Mouse (Mus musculus) erythroid progenitor cell, adult 5-6 weeks (primary cell): Measurements from ENCODE around the gene Rbm33. TPM values are rescaled to one million over a fixed set of nuclear protein-coding genes. Genes with fewer than 3 reads are reported as not detected.

Source experiments
- ATAC-seq: replicated peaks from 2 replicates; pipeline ENCODE4 v1.8.0; 2016; ENCODE audit warnings: moderate number of reproducible peaks, mild to moderate bottlenecking, moderate TSS enrichment, inconsistent platforms; ENCODE audit not compliant: poor library complexity, low FRiP score, severe bottlenecking
- total RNA-seq, 2 experiments: library from RNA; stranded (forward) in 1 of 2; stranded (reverse) in 1 of 2; fragments of 150-400 nt in 1 of 2; fragments of 186-747, 209-891 nt in 1 of 2; gene quantifications; 2 replicates each; pipeline versions ENCODE4 v1.2.3 to v1.2.4; 2015 to 2017; ENCODE audit warnings: low replicate concordance in 2 of 2

Rbm33 gene
- total RNA-seq, 2 experiments from 2014 or later: 91.0 to 126 TPM

DNA sequence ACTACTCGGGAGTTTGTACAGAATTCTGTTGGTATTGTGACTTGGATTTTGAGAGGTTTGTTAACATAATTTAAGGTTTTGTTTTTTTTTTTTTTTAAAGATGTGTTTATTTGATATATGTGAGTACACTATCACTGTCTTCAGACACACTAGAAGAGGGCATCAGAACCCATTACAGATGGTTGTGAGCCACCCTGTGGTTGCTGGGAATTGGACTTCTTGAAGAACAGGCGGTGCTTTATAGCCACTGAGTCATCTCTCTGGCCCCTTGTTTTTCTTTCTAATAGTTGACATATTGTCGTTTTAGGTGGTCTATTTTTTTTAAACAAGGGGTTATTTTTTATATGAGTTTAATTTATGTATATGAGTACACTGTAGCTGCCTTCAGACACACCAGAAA lies 5.3 kb downstream of the Rbm33 start:
- no peak for ATAC-seq

- no peak for ATAC-seq
Measured at GRCm38 (mm10) chr5:28323822-28324221, 6.9 kb downstream of the Rbm33 start.

- ATAC-seq: no peak
Measured at GRCm38 (mm10) chr5:28324457-28324856, 7.5 kb downstream of the Rbm33 start.

DNA sequence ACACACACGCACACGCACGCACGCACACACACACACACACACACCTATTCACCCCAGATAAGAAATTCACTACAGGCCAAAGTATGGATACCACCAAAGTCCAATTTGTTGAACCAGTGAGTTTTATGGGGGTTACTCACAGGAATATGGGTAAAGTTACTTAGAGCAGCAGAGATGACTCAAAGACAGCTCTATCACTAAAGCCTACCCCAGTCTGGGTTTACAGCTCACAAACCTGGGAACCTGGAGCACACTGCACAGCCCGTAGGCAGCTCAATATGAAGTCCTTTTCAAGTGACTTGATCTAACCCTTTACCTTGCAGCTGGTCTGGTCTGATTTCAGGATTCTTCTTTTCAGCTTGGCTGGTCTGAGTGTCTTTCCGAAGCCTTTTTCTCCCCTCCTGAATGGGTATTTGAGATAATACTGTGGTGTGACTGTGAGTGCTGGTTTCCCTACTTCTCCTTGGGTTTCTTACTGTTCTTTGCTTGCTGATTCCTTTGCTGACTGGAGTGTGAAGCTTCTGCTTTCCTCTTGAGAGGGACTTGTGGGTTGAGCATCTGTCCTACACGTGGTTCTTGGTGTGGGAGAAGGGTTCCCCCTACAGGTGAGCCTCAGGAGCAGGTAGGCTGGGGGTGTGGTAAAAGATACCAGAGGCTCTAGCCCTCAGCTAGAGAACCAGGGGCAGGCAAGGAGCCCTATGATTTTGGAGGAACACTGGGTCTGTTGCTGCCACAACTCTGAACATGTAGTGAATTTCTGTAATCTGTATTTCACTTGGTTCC lies 12.3 kb downstream of the Rbm33 start:
- 0 out of 2 replicates have a peak, but pooled peaks have one; percentile 63 for ATAC-seq

GRCm38 (mm10) chr5:28333731-28334130 lies 16.8 kb downstream of the Rbm33 start:
- ATAC-seq: no peak

DNA sequence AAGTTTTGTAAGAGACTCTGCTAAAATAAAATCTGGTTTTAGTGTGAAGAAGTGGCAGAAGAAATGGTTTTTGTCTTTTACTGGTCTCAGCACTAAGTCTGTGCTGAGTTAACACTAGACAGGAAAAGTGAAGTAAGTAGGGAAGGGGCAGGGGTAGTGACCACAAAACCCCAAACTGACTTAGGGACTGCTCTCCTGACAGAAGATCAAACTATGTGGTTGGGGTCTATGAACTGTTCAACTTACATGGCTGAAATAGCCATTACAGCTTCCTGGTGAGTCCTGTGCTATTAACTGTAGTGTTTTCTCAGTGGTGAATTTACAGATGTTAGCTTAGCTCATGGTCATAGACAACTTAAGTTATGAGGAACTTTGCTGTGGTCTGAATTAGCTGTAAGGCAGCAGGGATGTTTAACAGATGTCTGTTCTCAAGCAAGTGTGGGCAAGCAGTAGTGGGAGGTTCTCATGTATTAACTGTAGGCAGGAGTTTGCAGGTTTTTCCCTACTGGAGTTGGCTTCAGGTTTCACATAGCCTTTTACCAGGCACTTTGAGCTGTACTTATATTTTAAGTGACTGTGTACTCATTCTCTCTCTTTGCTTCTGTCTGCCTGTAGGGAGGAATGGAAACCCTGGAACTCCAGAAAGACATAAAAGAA lies 35.1 kb downstream of the Rbm33 start:
- ATAC-seq: no peak

DNA sequence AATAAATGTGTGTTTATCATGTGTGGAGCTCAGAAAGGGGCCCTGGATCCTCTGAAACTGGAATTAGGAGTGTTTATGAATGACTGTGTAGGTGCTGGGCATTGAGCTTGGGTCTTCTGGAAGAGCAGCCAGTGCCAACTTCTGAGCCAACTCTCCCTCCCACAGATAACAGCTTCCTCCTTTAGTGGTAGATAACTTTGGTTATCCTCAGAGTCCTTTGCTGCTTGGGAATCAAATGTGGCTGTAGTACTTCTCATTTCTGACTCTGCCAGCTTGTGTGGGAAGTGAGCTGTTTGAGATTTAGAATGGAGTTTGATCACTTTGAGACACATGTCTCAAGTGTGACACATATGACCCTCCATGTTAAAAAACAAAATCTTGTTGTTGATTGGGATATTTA lies 38.7 kb downstream of the Rbm33 start:
- ATAC-seq: no peak

GRCm38 (mm10) chr5:28360745-28361144 lies 43.8 kb downstream of the Rbm33 start:
- no peak for ATAC-seq

DNA sequence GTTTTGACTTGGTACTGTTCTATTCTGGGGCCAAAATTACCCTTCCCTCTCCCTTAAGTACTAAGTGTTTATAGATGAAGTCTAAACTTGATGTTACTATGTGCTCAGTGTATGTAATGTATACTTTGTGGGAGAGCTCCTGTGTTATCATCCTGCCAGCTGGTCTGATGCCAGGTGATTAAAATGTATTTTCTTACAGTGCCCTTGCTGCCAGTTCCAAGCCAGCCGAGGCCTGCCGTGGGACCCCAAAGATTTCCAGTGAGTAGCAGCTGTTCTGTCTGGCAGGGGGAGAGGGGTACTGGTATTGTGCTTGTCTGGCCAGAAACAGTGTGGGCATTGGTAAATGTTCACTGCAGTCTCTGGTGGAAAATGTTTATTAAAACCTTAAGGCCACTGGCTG lies 51.1 kb downstream of the Rbm33 start:
- no peak for ATAC-seq

GRCm38 (mm10) chr5:28370836-28371235 lies 53.9 kb downstream of the Rbm33 start:
- no peak for ATAC-seq

- peak; percentile 49; the same call in 1 of the 2 replicates for ATAC-seq
Measured at GRCm38 (mm10) chr5:28372172-28372664, 55.3 kb downstream of the Rbm33 start.

- ATAC-seq: no peak
Measured at GRCm38 (mm10) chr5:28373498-28374427, 56.8 kb downstream of the Rbm33 start.

DNA sequence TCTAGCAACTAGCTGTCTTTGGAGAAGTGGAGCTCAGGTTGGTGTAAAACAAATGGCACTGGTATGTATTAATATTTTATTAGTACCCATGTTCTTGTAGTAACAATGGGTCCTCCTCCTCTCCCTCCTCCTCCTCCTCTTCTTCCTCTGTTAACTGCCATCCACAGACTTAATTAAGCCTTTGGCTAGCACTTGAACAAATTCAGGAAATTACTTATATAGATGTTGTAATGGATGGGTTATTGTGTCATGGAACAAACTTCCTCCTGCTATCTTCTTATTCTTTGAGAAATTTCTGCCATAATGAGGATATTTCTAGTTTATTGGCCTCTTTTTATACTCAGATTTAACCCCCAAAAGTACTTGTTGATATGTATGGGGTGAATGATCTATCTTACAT lies 60.4 kb downstream of the Rbm33 start:
- ATAC-seq: no peak

GRCm38 (mm10) chr5:28382289-28382688 lies 65.4 kb downstream of the Rbm33 start:
- no peak for ATAC-seq

GRCm38 (mm10) chr5:28386783-28387182 lies 69.9 kb downstream of the Rbm33 start:
- ATAC-seq: no peak

DNA sequence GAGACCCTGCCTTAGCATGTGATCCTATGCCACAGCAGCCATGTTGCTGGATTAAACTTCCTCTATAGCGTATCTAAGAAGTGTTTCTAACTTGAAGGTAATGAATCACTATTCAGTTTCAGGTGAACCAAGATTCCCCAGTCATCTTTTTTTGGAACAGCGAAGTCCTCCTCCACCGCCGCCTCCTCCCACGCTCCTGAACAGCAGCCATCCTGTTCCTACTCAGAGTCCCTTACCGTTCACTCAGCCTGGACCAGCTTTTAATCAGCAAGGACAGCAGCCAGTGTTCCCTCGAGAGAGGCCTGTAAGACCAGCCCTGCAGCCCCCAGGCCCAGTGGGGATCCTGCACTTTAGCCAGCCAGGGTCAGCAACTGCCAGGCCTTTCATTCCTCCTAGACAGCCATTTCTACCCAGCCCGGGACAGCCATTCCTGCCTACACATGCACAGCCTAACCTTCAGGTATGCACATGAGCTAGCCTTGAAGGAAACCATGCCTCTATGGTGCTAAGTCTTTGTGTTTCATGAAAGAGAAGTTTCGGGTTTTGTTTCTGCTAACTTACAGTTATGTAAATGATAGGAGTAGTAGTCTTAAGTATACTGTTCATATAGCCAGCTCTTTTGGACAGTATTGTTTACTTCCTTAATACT lies 70.7 kb downstream of the Rbm33 start:
- no peak for ATAC-seq

DNA sequence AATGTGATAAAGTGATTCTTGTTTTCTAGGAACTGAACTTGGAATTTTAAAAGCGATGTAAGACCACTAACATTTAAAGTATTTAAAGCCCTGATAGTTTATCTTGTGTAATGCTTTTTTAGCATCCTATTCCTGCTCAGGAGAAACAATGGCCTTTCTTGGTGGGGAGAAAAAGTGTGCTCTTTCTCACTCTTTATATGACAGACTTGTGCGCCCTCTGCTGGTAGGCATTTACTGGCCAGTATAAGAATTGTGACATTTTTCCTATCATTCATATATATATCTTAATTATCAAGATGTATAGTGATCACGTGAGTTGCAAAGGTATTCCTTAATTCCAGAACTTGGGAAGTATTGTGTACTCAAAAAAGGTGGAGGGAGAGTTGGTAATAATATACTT lies 71.3 kb downstream of the Rbm33 start:
- ATAC-seq: 0 out of 2 replicates have a peak, but pooled peaks have one; percentile 52

DNA sequence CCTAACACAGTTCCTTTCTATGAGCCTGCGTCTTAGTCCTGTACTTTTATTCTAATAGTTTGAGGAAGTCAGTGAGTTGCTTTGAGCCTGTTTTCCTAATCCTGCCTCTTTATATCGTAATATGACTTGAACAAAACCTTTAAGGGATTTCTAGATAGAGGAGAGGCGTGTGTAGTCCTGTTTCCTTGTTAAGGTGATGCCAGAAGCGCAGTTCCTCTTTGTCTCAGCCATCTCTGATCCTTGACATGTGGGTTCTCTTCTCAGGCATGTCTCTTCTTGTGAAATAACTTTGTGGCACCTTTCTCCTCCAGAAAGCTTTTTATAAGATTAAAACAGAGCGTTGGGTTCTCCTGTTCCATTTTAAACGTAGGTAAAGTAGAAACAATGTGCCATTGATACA lies 73.3 kb downstream of the Rbm33 start:
- no peak for ATAC-seq

DNA sequence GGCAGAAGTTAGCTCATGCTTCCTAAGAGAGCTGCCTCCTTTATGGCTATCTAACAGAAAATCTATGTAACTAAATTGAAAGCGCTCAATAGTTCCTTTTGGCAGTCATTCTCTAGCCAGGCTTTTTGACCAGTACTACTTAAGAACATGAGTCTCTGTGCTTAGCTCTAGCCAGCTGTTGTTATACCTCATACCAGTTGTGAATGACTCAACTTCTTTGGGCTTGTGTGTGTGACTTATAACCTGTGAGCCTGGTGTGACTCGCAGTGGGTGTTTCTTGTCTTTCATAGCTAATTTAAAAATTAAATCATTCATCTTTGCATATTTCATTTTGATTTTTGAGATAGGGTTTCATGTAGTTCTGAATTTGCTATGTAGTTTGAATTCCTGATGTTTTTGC lies 80.4 kb downstream of the Rbm33 start:
- ATAC-seq: no peak

DNA sequence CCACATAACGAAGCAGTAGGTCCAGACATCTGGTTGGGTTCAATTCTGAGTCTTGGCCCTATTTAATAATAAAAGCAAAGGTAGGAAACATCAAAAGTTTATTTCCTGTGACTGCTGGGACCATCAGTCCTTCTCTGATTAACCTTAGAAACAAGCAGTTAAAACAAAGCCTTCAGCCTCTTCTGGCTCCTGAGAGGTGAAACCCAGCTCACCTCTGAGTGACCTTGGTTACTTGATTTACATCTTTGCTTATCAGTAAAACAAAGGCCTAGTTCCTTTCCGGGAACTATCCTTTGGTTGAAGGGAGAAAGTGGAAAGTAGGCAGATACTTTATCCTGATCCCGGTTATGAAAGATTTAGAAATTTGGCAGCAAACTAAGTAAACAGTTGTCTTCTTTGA lies 81.8 kb downstream of the Rbm33 start:
- ATAC-seq: no peak
